Mouse (Mus musculus): Measurements from ENCODE around the gene Fam131b. TPM values are rescaled to one million over a fixed set of nuclear protein-coding genes. Genes with fewer than 3 reads are reported as not detected.

Gene Fam131b
- total and polyA plus RNA-seq, 2 experiments from 2014 or later: 5.6 to 59.2 TPM

GRCm38 (mm10) chr6:42343361-42344120, 19.1 kb upstream of the Fam131b start:
- H3K9me3 ChIP-seq (ENCODE audit: low read length): no peaks in the 10 kb centered on the region
- WGBS: 78% methylated on average over 9 of the region's 9 CpGs
- no peaks in the 10 kb centered on the region for H3K27me3 ChIP-seq (ENCODE audit: insufficient read depth, low read length)
- DNase-seq (no peak), ATAC-seq (peak; percentile 36; the same call in 1 of the 2 replicates)
- TF ChIP-seq CTCF (IDR thresholded peaks at IDR 0.05; ENCODE audit: low read depth): no peak
- no peak overlapping the region for H3K27ac ChIP-seq (ENCODE audit: low read depth, low read length)
- no peak overlapping the region for H3K4me2 ChIP-seq (ENCODE audit: low read depth)
- H3K4me3 ChIP-seq (ENCODE audit: low read depth, low read length): no peak overlapping the region
- no peaks in the 10 kb centered on the region; the same call in 1 of the 2 replicates for H3K4me1 ChIP-seq (ENCODE audit: insufficient read depth)
- H3K9ac ChIP-seq: no peak overlapping the region
- no peaks in the 10 kb centered on the region for H3K36me3 ChIP-seq (ENCODE audit: insufficient read depth)

- ATAC-seq (no peak), DNase-seq (no peak)
- Histone ChIP-seq H3K4me1 (ENCODE audit: insufficient read depth) (no peaks in the 10 kb centered on the region), H3K9ac (no peak overlapping the region), H3K27ac (ENCODE audit: low read depth, low read length) (no peak overlapping the region), H3K27me3 (ENCODE audit: insufficient read depth, low read length) (no peaks in the 10 kb centered on the region), H3K9me3 (ENCODE audit: low read length) (no peaks in the 10 kb centered on the region), H3K4me3 (ENCODE audit: low read depth, low read length) (no peak overlapping the region), H3K36me3 (ENCODE audit: insufficient read depth) (no peaks in the 10 kb centered on the region), H3K4me2 (ENCODE audit: low read depth) (no peak overlapping the region)
- WGBS: 72% methylated on average over 1 of the region's 1 CpGs
- no peak for TF ChIP-seq CTCF (IDR thresholded peaks at IDR 0.05; ENCODE audit: low read depth)
These were observed 17.7 kb upstream of the Fam131b start for GRCm38 (mm10) chr6:42342171-42342570.

- ATAC-seq: no peak
- H3K4me3 ChIP-seq (ENCODE audit: low read depth, low read length): no peak overlapping the region
- no peaks in the 10 kb centered on the region for H3K36me3 ChIP-seq (ENCODE audit: insufficient read depth)
- H3K9ac ChIP-seq: no peak overlapping the region
- no peak for DNase-seq
- no peaks in the 10 kb centered on the region for H3K9me3 ChIP-seq (ENCODE audit: low read length)
- 82% methylated on average over 5 of the region's 5 CpGs for WGBS
- no peaks in the 10 kb centered on the region for H3K27me3 ChIP-seq (ENCODE audit: insufficient read depth, low read length)
- H3K27ac ChIP-seq (ENCODE audit: low read depth, low read length): no peak overlapping the region
- TF ChIP-seq CTCF (IDR thresholded peaks at IDR 0.05; ENCODE audit: low read depth): no peak
- H3K4me1 ChIP-seq (ENCODE audit: insufficient read depth): no peaks in the 10 kb centered on the region
- H3K4me2 ChIP-seq (ENCODE audit: low read depth): no peak overlapping the region
These were observed 15.5 kb upstream of the Fam131b start for GRCm38 (mm10) chr6:42339981-42340380.

GRCm38 (mm10) chr6:42339189-42339588, 14.7 kb upstream of the Fam131b start:
- WGBS: 87% methylated on average over 2 of the region's 2 CpGs
- TF ChIP-seq CTCF (IDR thresholded peaks at IDR 0.05; ENCODE audit: low read depth): no peak
- no peaks in the 10 kb centered on the region for H3K4me1 ChIP-seq (ENCODE audit: insufficient read depth)
- H3K27ac ChIP-seq (ENCODE audit: low read depth, low read length): no peak overlapping the region
- no peaks in the 10 kb centered on the region for H3K27me3 ChIP-seq (ENCODE audit: insufficient read depth, low read length)
- no peaks in the 10 kb centered on the region for H3K9me3 ChIP-seq (ENCODE audit: low read length)
- H3K9ac ChIP-seq: no peak overlapping the region
- H3K4me3 ChIP-seq (ENCODE audit: low read depth, low read length): no peak overlapping the region
- ATAC-seq (no peak), DNase-seq (no peak)
- no peak overlapping the region for H3K4me2 ChIP-seq (ENCODE audit: low read depth)
- no peaks in the 10 kb centered on the region for H3K36me3 ChIP-seq (ENCODE audit: insufficient read depth)

- ATAC-seq (no peak), DNase-seq (no peak)
- Histone ChIP-seq H3K27ac (ENCODE audit: low read depth, low read length) (no peak overlapping the region), H3K4me1 (ENCODE audit: insufficient read depth) (no peaks in the 10 kb centered on the region), H3K36me3 (ENCODE audit: insufficient read depth) (no peaks in the 10 kb centered on the region), H3K9ac (no peak overlapping the region), H3K9me3 (ENCODE audit: low read length) (no peaks in the 10 kb centered on the region), H3K27me3 (ENCODE audit: insufficient read depth, low read length) (no peaks in the 10 kb centered on the region), H3K4me3 (ENCODE audit: low read depth, low read length) (no peak overlapping the region), H3K4me2 (ENCODE audit: low read depth) (no peak overlapping the region)
- 93% methylated on average over 3 of the region's 3 CpGs for WGBS
- TF ChIP-seq CTCF (IDR thresholded peaks at IDR 0.05; ENCODE audit: low read depth): no peak
These were observed 6.5 kb upstream of the Fam131b start for GRCm38 (mm10) chr6:42330946-42331345.

GRCm38 (mm10) chr6:42330216-42330615, 5.8 kb upstream of the Fam131b start:
- Histone ChIP-seq H3K9me3 (ENCODE audit: low read length) (no peaks in the 10 kb centered on the region), H3K4me3 (ENCODE audit: low read depth, low read length) (no peak overlapping the region), H3K36me3 (ENCODE audit: insufficient read depth) (no peaks in the 10 kb centered on the region), H3K4me2 (ENCODE audit: low read depth) (no peak overlapping the region), H3K4me1 (ENCODE audit: insufficient read depth) (no peaks in the 10 kb centered on the region), H3K27me3 (ENCODE audit: insufficient read depth, low read length) (no peaks in the 10 kb centered on the region), H3K9ac (no peak overlapping the region), H3K27ac (ENCODE audit: low read depth, low read length) (no peak overlapping the region)
- no peak for TF ChIP-seq CTCF (IDR thresholded peaks at IDR 0.05; ENCODE audit: low read depth)
- WGBS: 80% methylated on average over 3 of the region's 3 CpGs
- ATAC-seq: no peak
- DNase-seq: no peak

GRCm38 (mm10) chr6:42328757-42329156, 4.3 kb upstream of the Fam131b start:
- no peak for DNase-seq
- 81% methylated on average over 3 of the region's 3 CpGs for WGBS

More at GRCm38 (mm10) chr6:42328757-42329156, 4.3 kb upstream of the Fam131b start:
- H3K4me3 ChIP-seq (ENCODE audit: low read depth, low read length): no peak overlapping the region
- no peaks in the 10 kb centered on the region for H3K27me3 ChIP-seq (ENCODE audit: insufficient read depth, low read length)
- no peak for ATAC-seq
- H3K9ac ChIP-seq: no peak overlapping the region
- H3K4me1 ChIP-seq (ENCODE audit: insufficient read depth): no peaks in the 10 kb centered on the region
- TF ChIP-seq CTCF (IDR thresholded peaks at IDR 0.05; ENCODE audit: low read depth): no peak
- H3K4me2 ChIP-seq (ENCODE audit: low read depth): no peak overlapping the region
- no peaks in the 10 kb centered on the region for H3K9me3 ChIP-seq (ENCODE audit: low read length)
- no peaks in the 10 kb centered on the region for H3K36me3 ChIP-seq (ENCODE audit: insufficient read depth)
- no peak overlapping the region for H3K27ac ChIP-seq (ENCODE audit: low read depth, low read length)

Measured in forebrain, postnatal 0 days (tissue).